Mouse (Mus musculus) c-Kit-positive CD71-positive TER-119-negative erythroid progenitor cells, embryonic 14.5 days (primary cell): Measurements from ENCODE around the gene Pigx.

Experiments used
- DNase-seq: peaks from one replicate; pipeline ENCODE4 v3.0.0-alpha.2; 2013; ENCODE audit warnings: low read depth

Gene Pigx

GRCm38 (mm10) chr16:32099638-32100150, at the start of gene Pigx, which contains the start of gene Cep19:
Gene Pigx (minus strand): TSS chr16:32099740.
Gene Cep19 (plus strand): TSS chr16:32099800.
- peak; percentile 83 for DNase-seq

- no peak for DNase-seq
These were observed 48.2 kb upstream of the Pigx start for GRCm38 (mm10) chr16:32147589-32148207.

- DNase-seq: no peak
These were observed 45.1 kb upstream of the Pigx start for GRCm38 (mm10) chr16:32144592-32144991.

- DNase-seq: no peak
These were observed 44.2 kb upstream of the Pigx start for GRCm38 (mm10) chr16:32143766-32144165.

GRCm38 (mm10) chr16:32138954-32139353, 39.4 kb upstream of the Pigx start:
- no peak for DNase-seq

GRCm38 (mm10) chr16:32135842-32136357, 36.4 kb upstream of the Pigx start:
- DNase-seq: no peak

- DNase-seq: no peak
These were observed 33.6 kb upstream of the Pigx start for GRCm38 (mm10) chr16:32133148-32133547.

GRCm38 (mm10) chr16:32130190-32130826, 30.8 kb upstream of the Pigx start:
- no peak for DNase-seq

GRCm38 (mm10) chr16:32129449-32130189, 30.1 kb upstream of the Pigx start:
- DNase-seq: no peak

- no peak for DNase-seq
These were observed 27.5 kb upstream of the Pigx start for GRCm38 (mm10) chr16:32127046-32127445.

- DNase-seq: no peak
These were observed 25.8 kb upstream of the Pigx start for GRCm38 (mm10) chr16:32125364-32125763.

- no peak for DNase-seq
These were observed 25.1 kb upstream of the Pigx start for GRCm38 (mm10) chr16:32124444-32125335.

GRCm38 (mm10) chr16:32124020-32124419, 24.5 kb upstream of the Pigx start:
- no peak for DNase-seq

GRCm38 (mm10) chr16:32120454-32120853, 20.9 kb upstream of the Pigx start:
- no peak for DNase-seq

GRCm38 (mm10) chr16:32116186-32116585, 16.6 kb upstream of the Pigx start:
- no peak for DNase-seq

- DNase-seq: no peak
These were observed 16.2 kb upstream of the Pigx start for GRCm38 (mm10) chr16:32115781-32116180.

- DNase-seq: peak; percentile 76
These were observed 15.6 kb upstream of the Pigx start for GRCm38 (mm10) chr16:32114968-32115695.

GRCm38 (mm10) chr16:32114406-32114805, 14.9 kb upstream of the Pigx start:
- no peak for DNase-seq

- DNase-seq: no peak
These were observed 14.1 kb upstream of the Pigx start for GRCm38 (mm10) chr16:32113541-32114218.

GRCm38 (mm10) chr16:32110951-32111699, 11.6 kb upstream of the Pigx start:
- DNase-seq: no peak
